Mouse (Mus musculus) E14TG2a.4 (cell line): Measurements from ENCODE around the gene Akt2.

Experiments
- CTCF ChIP-seq: conservative IDR thresholded peaks from 2 replicates; pipeline ENCODE4 v1.5.1; 2014; ENCODE audit warnings: low read length
- POU5F1 ChIP-seq: IDR thresholded peaks from 2 replicates; pipeline ENCODE4 v1.6.1; 2014; ENCODE audit warnings: low read length, borderline replicate concordance

- TF ChIP-seq CTCF (no peak), POU5F1 (no peak)
These were observed 67.6 kb downstream of the Akt2 start for GRCm38 (mm10) chr7:27658712-27659663.
